Mouse (Mus musculus): Measurements from ENCODE around the gene Serpina3f.
A peak's percentile ranks its signal among the peaks of the same experiment; 100 is the strongest.
"Not testable (repeated sequence)": the region's sequence is repeated elsewhere in the genome, so short reads cannot be mapped to it uniquely, and the experiment has no call there.

Gene Serpina3f

GRCm38 (mm10) chr12:104214445-104214753 lies at the start of gene Serpina3f:
Gene Serpina3f (plus strand): TSS chr12:104214544.
- no peak for DNase-seq (ENCODE audit: low read depth)

GRCm38 (mm10) chr12:104174747-104175146 lies 39.6 kb upstream of the Serpina3f start:
- DNase-seq (ENCODE audit: low read depth), result peak; percentile 47

- no peak for DNase-seq (ENCODE audit: low read depth)
Measured at GRCm38 (mm10) chr12:104175636-104176035, 38.7 kb upstream of the Serpina3f start.

- peak; percentile 9 for DNase-seq (ENCODE audit: low read depth)
Measured at GRCm38 (mm10) chr12:104178577-104178976, 35.8 kb upstream of the Serpina3f start.

- no peak for DNase-seq (ENCODE audit: low read depth)
Measured at GRCm38 (mm10) chr12:104178987-104179386, 35.4 kb upstream of the Serpina3f start.

- no peak for DNase-seq (ENCODE audit: low read depth)
Measured at GRCm38 (mm10) chr12:104185046-104185445, 29.3 kb upstream of the Serpina3f start.

GRCm38 (mm10) chr12:104186041-104186581 lies 28.2 kb upstream of the Serpina3f start:
- peak; percentile 74 for DNase-seq (ENCODE audit: low read depth)

- DNase-seq (ENCODE audit: low read depth), result no peak
Measured at GRCm38 (mm10) chr12:104189246-104189645, 25.1 kb upstream of the Serpina3f start.

- DNase-seq (ENCODE audit: low read depth), result peak; percentile 29
Measured at GRCm38 (mm10) chr12:104190852-104191251, 23.5 kb upstream of the Serpina3f start.

GRCm38 (mm10) chr12:104209149-104209548 lies 5.2 kb upstream of the Serpina3f start:
- DNase-seq (ENCODE audit: low read depth), result peak; percentile 19

GRCm38 (mm10) chr12:104209802-104210201 lies 4.5 kb upstream of the Serpina3f start:
- DNase-seq (ENCODE audit: low read depth), result no peak

- no peak for DNase-seq (ENCODE audit: low read depth)
Measured at GRCm38 (mm10) chr12:104213689-104214444, 477 bp upstream of the Serpina3f start.

- no peak for DNase-seq (ENCODE audit: low read depth)
Measured at GRCm38 (mm10) chr12:104215249-104215648, 905 bp downstream of the Serpina3f start.

- DNase-seq (ENCODE audit: low read depth), result no peak
Measured at GRCm38 (mm10) chr12:104221616-104222015, 7.3 kb downstream of the Serpina3f start.

GRCm38 (mm10) chr12:104223690-104224089 lies 9.3 kb downstream of the Serpina3f start:
- DNase-seq (ENCODE audit: low read depth), result no peak

- no peak for DNase-seq (ENCODE audit: low read depth)
Measured at GRCm38 (mm10) chr12:104224598-104225300, 10.4 kb downstream of the Serpina3f start.

GRCm38 (mm10) chr12:104230762-104231161 lies 16.4 kb downstream of the Serpina3f start:
- DNase-seq (ENCODE audit: low read depth), result no peak

- DNase-seq (ENCODE audit: low read depth), result no peak
Measured at GRCm38 (mm10) chr12:104235915-104236314, 21.6 kb downstream of the Serpina3f start, which contains the start of gene Serpina3g. Gene Serpina3g (plus strand): TSS chr12:104236245.

- DNase-seq (ENCODE audit: low read depth), result not testable (repeated sequence)
Measured at GRCm38 (mm10) chr12:104238048-104238447, 23.7 kb downstream of the Serpina3f start.

- no peak for DNase-seq (ENCODE audit: low read depth)
Measured at GRCm38 (mm10) chr12:104243307-104243706, 29.0 kb downstream of the Serpina3f start.

GRCm38 (mm10) chr12:104245092-104245491 lies 30.7 kb downstream of the Serpina3f start:
- DNase-seq (ENCODE audit: low read depth), result no peak

- no peak for DNase-seq (ENCODE audit: low read depth)
Measured at GRCm38 (mm10) chr12:104245595-104245994, 31.3 kb downstream of the Serpina3f start.

GRCm38 (mm10) chr12:104247553-104248002 lies 33.2 kb downstream of the Serpina3f start:
- DNase-seq (ENCODE audit: low read depth), result peak; percentile 15

All from NIH3T3 (cell line).